Mouse (Mus musculus) liver, embryonic 16.5 days (tissue): ENCODE results near the gene Susd4. TPM values are rescaled to one million over a fixed set of nuclear protein-coding genes. Genes with fewer than 3 reads are reported as not detected.

ENCODE experiments used
- ATAC-seq: fragments of 200-750 bp; cut with Nextera tagmentation; 2 replicates; pipeline ENCODE4 v1.8.0; 2017; ENCODE audit warnings: low read depth, mild to moderate bottlenecking, moderate number of reproducible peaks, moderate library complexity
- H3K27ac ChIP-seq: fragments of 300-500 bp; sonication (generic); 2 replicates; pipeline ENCODE4 v1.5.1; 2014; ENCODE audit warnings: mild to moderate bottlenecking, low read length
- H3K27me3 ChIP-seq: fragments of 300-500 bp; sonication (generic); 2 replicates; pipeline ENCODE4 v1.6.1; 2014; ENCODE audit warnings: low read depth, low read length, mixed read lengths; ENCODE audit not compliant: control insufficient read depth, insufficient read depth
- H3K36me3 ChIP-seq: fragments of 300-500 bp; sonication (generic); 2 replicates; pipeline ENCODE4 v1.6.1; 2014; ENCODE audit warnings: mild to moderate bottlenecking; ENCODE audit not compliant: control insufficient read depth, insufficient read depth
- H3K4me1 ChIP-seq: fragments of 300-500 bp; sonication (generic); 2 replicates; pipeline ENCODE4 v1.6.1; 2014; ENCODE audit warnings: low read depth, low read length, mixed read lengths; ENCODE audit not compliant: control insufficient read depth
- H3K4me2 ChIP-seq: fragments of 300-500 bp; sonication (generic); 2 replicates; pipeline ENCODE4 v1.6.1; 2014; ENCODE audit warnings: low read depth, low read length, mixed read lengths
- H3K4me3 ChIP-seq: fragments of 300-500 bp; sonication (generic); 2 replicates; pipeline ENCODE4 v1.5.1; 2014; ENCODE audit warnings: low read depth, mild to moderate bottlenecking, low read length
- H3K9ac ChIP-seq: fragments of 300-500 bp; sonication (generic); 2 replicates; pipeline ENCODE4 v1.6.1; 2014; ENCODE audit warnings: low read depth, low read length
- H3K9me3 ChIP-seq: fragments of 300-500 bp; sonication (generic); replicated peaks from 2 replicates; pipeline ENCODE4 v1.6.1; 2016; ENCODE audit warnings: low read length; ENCODE audit not compliant: control insufficient read depth
- WGBS: fragments of 180-500 bp; shearing (Covaris S2); extraction: QIAGEN DNeasy Blood & Tissue Kit; methylation state at CpG from one replicate; pipeline ENCODE4 v1.1.7; 2014; ENCODE audit not compliant: insufficient replicate concordance; 5-methylcytosine and 5-hydroxymethylcytosine counted together
- polyA plus RNA-seq: library from polyadenylated mRNA; unstranded; fragments of >200 nt; fragmentation: Nextera tagmentation; extraction: Ambion mirVana; gene quantifications from 2 replicates; pipeline ENCODE4 v1.2.1, GENCODE M21; 2015

Susd4 gene
- polyA plus RNA-seq, 1 experiment from 2014 or later = 0.73 TPM

DNA sequence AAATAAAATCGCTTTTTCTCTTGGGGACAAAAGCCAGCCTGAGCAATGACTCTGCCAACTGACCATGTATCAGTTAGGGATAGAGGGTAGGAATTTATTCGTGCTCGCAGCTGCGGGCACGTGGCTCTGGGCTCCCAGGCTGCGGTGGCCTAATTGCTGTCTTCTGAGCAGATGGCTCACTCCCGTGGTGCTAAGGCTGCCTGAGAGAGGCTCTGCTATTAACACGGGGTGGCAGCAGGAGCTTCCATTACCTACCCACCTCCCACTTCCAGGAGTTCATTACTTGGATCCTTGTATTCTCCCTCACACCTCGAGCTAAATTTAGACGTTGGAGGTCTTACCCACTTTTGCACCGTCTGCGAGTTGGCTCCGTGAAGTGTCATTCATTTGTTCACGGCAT lies 33.4 kb downstream of the Susd4 start:
- ATAC-seq = no peak
- WGBS = 68% methylated on average over 14 of the region's 14 CpGs

DNA sequence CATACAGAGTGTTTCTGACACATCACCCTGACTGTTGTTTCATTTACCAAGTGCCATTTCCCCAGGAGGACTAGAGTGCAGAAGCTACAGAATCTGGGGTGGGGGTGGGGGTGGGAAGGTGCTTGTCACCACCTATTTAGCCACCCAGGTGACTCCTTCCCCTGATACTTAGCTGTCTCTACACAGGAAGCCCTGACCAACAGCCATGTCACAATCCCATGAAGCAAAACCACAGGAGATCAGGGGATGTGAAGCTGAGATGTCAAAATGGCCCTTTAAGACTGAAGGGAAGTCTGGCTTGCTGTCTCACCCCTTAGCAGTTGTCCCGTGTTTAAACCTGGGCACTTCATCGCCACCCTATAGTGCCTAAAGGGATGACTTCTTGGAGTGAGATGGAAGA lies 37.9 kb downstream of the Susd4 start:
- no peak for ATAC-seq
- 49% methylated on average over 2 of the region's 2 CpGs for WGBS

More for the DNA sequence above, 33.4 kb downstream of the Susd4 start:
- Histone ChIP-seq H3K9ac (no peak overlapping the region), H3K9me3 (no peaks in the 10 kb centered on the region), H3K4me3 (no peak overlapping the region), H3K27ac (no peak overlapping the region), H3K4me1 (no peaks in the 10 kb centered on the region; the same call in 1 of the 2 replicates), H3K27me3 (no peaks in the 10 kb centered on the region), H3K4me2 (no peak overlapping the region), H3K36me3 (no peaks in the 10 kb centered on the region)

DNA sequence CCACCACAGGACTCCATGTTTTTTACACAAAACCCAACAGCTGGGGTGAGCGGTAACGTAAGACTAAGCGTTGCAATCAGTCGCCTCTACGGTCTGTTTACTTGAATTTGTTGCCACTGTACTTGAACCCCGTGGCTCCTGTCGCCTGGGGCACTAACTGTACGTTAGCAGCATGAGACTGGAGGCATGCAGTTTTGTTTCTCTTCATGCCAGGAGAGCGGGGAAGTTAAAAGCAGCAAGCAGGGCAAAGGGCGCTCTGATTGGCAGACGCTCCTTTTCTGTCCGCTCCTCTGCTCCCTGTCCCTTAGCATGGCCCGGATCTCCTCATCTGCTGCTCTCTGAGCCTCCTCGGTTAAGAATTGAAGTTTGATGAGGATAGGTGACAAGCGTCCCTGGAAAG lies 39.2 kb downstream of the Susd4 start:
- Histone ChIP-seq H3K27me3 (no peaks in the 10 kb centered on the region), H3K4me3 (no peak overlapping the region), H3K36me3 (no peaks in the 10 kb centered on the region), H3K9me3 (no peaks in the 10 kb centered on the region), H3K9ac (no peak overlapping the region), H3K4me2 (no peak overlapping the region), H3K27ac (no peak overlapping the region), H3K4me1 (no peaks in the 10 kb centered on the region)
- no peak for ATAC-seq
- 63% methylated on average over 15 of the region's 15 CpGs for WGBS

More for the DNA sequence above, 37.9 kb downstream of the Susd4 start:
- Histone ChIP-seq H3K36me3 (no peaks in the 10 kb centered on the region), H3K27ac (no peak overlapping the region), H3K9ac (no peak overlapping the region), H3K27me3 (no peaks in the 10 kb centered on the region), H3K4me3 (no peak overlapping the region), H3K4me2 (no peak overlapping the region), H3K4me1 (no peaks in the 10 kb centered on the region), H3K9me3 (no peaks in the 10 kb centered on the region)

DNA sequence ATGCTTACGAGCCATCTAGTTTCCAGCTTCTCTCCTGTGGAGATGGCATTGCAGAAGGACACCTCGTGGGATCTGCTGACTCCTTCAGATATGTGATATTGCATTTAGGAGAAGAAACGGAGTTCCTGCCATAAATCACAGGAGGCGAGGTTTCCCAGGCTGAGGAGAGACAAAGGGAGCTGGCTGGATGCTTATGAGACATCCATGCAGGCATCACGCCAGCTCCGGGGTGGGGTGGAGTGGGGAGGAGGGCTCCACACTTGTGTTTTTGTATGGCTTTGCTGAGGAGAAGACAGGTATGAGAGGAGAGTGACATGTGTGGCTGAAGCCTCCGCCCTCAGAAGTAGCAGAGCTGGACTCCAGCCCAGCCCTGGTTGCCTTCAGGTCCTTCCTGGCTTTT lies 50.3 kb downstream of the Susd4 start:
- H3K27ac ChIP-seq = no peak overlapping the region
- H3K4me3 ChIP-seq = no peak overlapping the region
- 56% methylated on average over 7 of the region's 7 CpGs for WGBS
- H3K9ac ChIP-seq = no peak overlapping the region
- no peaks in the 10 kb centered on the region for H3K9me3 ChIP-seq
- no peaks in the 10 kb centered on the region for H3K4me1 ChIP-seq
- no peak for ATAC-seq
- no peaks in the 10 kb centered on the region for H3K36me3 ChIP-seq
- H3K27me3 ChIP-seq = no peaks in the 10 kb centered on the region
- no peak overlapping the region for H3K4me2 ChIP-seq

DNA sequence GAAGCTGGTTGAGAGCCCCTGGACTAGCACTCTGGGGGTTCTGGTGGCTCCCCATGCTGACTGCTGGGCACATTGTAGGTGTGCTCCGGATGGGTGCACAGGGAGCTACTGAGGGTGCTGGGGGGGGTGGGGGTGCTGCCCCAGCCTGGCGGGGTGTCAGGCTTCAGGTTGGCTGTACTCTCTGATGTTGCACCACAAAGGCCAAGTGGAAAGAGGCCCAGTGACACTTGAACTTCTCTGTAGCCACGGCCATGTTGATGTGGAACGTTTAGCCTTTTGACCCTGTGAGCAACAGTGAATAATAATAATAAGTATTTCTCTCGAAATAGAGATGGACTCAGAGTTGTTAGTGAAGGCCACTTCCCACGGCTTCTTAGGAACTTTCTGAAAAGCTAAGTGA lies 50.9 kb downstream of the Susd4 start:
- WGBS = 62% methylated on average over 6 of the region's 6 CpGs
- H3K4me2 ChIP-seq = no peak overlapping the region
- no peak overlapping the region for H3K9ac ChIP-seq
- ATAC-seq = no peak
- H3K4me1 ChIP-seq = no peaks in the 10 kb centered on the region
- H3K27me3 ChIP-seq = no peaks in the 10 kb centered on the region
- no peaks in the 10 kb centered on the region for H3K36me3 ChIP-seq
- H3K4me3 ChIP-seq = no peak overlapping the region
- H3K27ac ChIP-seq = no peak overlapping the region
- no peaks in the 10 kb centered on the region for H3K9me3 ChIP-seq

DNA sequence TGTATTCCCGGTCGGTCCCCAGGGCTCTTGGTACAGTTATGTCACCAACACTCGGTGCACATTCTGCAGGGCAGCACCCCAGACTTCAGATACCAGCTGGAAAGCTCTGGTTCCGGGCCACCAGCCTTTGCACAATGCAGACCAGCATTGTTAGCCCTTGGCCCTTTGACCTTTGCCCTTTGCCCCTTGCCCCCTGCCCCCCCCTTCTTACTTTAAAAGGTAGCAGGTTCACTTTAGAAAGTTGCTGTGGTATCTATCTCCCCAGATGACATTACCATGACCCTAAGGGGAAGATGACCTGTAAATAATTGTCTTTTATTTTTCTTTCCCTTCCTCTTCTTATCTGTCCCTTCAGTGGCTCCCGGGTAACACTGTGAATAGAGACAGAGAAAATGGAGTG lies 53.4 kb downstream of the Susd4 start:
- Histone ChIP-seq H3K27ac (no peak overlapping the region), H3K9ac (no peak overlapping the region), H3K4me3 (no peak overlapping the region), H3K27me3 (no peaks in the 10 kb centered on the region), H3K9me3 (no peaks in the 10 kb centered on the region), H3K36me3 (no peaks in the 10 kb centered on the region), H3K4me1 (no peaks in the 10 kb centered on the region), H3K4me2 (no peak overlapping the region)
- no peak for ATAC-seq
- WGBS = 46% methylated on average over 5 of the region's 5 CpGs

DNA sequence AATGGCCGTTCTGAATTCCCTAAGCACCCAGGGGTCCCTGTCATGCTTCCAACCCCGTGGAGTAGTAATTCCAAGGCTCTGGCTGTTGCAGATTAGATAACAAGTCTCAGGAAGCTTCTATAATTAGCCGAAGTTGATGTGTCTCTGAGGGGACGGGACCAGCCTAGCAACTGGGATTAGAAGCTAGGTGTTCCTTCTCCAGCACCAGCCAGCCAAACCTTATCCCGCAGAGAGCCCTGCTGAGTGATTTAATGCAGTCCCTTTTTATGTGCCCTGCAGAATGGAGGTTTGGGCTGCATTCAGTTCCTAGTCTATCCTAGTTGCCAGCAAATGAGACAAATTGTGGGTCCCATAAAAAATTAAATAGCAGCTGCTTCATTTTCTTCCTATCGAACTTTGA lies 54.0 kb downstream of the Susd4 start:
- H3K4me2 ChIP-seq = no peak overlapping the region
- no peak overlapping the region for H3K4me3 ChIP-seq
- no peak overlapping the region for H3K27ac ChIP-seq
- no peaks in the 10 kb centered on the region for H3K27me3 ChIP-seq
- H3K36me3 ChIP-seq = no peaks in the 10 kb centered on the region
- ATAC-seq = no peak
- H3K9me3 ChIP-seq = no peaks in the 10 kb centered on the region
- H3K4me1 ChIP-seq = no peaks in the 10 kb centered on the region
- no peak overlapping the region for H3K9ac ChIP-seq
- WGBS = 17% methylated on average over 6 of the region's 6 CpGs

DNA sequence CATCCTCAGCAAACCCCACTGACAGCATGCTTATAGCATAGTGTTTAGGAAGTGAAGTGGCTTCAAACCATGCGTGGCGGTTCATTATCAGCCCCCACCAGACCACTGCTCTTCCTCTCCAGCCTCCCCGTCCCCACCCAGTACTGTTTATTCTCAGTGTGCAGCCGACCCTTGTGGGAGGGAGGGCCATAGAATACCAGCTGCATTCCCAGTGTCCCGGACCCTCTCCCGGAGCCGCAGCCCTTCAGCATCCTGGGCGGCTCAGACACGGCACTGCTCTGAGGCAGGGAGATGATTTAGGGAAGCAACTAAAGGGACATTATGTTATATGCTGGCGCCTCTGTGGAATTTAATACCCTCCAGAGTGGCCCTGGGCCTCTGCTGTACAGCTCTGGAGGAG lies 55.3 kb downstream of the Susd4 start:
- no peak for ATAC-seq
- Histone ChIP-seq H3K9ac (no peak overlapping the region), H3K9me3 (no peaks in the 10 kb centered on the region), H3K27ac (no peak overlapping the region), H3K4me2 (no peak overlapping the region), H3K4me3 (no peak overlapping the region), H3K36me3 (no peaks in the 10 kb centered on the region), H3K4me1 (no peaks in the 10 kb centered on the region), H3K27me3 (no peaks in the 10 kb centered on the region)
- WGBS = 10% methylated on average over 10 of the region's 10 CpGs

DNA sequence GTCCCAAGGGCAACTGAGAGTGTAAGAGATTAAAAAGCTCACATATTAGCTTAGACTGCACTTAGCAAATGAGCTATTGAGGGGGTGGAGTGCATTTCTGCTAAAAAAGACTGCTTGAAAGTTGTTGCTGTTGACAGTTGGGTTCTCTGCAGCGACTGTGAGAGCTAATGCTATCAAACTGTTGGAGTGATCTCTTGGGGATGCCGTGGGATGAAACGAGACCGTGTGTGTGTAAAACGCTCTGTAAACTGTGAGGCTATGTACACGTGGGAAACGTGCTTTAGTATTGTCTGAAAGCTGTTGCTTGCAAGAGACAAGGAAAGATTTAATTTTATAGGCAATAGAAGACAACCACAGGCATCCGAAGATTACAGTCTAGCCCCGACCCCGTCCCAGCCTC lies 59.1 kb downstream of the Susd4 start:
- H3K4me3 ChIP-seq = no peak overlapping the region
- 66% methylated on average over 10 of the region's 10 CpGs for WGBS
- no peak overlapping the region for H3K4me2 ChIP-seq
- no peak for ATAC-seq
- H3K27me3 ChIP-seq = no peaks in the 10 kb centered on the region
- no peaks in the 10 kb centered on the region for H3K9me3 ChIP-seq
- H3K36me3 ChIP-seq = no peaks in the 10 kb centered on the region
- H3K9ac ChIP-seq = no peak overlapping the region
- H3K4me1 ChIP-seq = no peaks in the 10 kb centered on the region
- no peak overlapping the region for H3K27ac ChIP-seq
